Mouse (Mus musculus) embryo, embryonic 10.5 days (tissue): ENCODE data around the gene Ino80d.

Experiments used
- DNase-seq: peaks from one replicate; pipeline ENCODE4 v3.0.0-alpha.2; 2015; ENCODE audit warnings: low spot score

Ino80d gene

GRCm38 (mm10) chr1:62991021-62991420 lies 123.4 kb downstream of the Ino80d start:
- DNase-seq: no peak

DNA sequence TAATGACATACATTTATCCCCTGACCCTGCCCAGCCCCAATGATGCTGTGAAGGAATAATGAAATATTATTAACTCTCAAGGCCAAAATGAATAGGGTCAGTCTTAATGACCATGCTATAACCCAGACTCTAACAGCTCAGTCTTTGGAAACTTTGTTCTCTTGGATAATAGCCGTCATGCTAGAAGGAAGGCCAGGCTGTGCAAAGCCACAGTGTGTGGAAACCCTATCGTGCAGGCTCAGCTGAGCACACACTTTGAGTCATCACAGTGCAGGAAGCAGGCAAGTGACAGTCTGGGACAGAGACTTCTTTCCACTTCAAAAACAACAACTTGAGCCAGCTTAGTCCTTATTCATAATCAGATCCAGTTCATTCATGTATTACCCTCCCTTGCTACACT lies 126.9 kb downstream of the Ino80d start:
- no peak for DNase-seq

GRCm38 (mm10) chr1:62986267-62986666 lies 128.2 kb downstream of the Ino80d start:
- peak; percentile 86 for DNase-seq

DNA sequence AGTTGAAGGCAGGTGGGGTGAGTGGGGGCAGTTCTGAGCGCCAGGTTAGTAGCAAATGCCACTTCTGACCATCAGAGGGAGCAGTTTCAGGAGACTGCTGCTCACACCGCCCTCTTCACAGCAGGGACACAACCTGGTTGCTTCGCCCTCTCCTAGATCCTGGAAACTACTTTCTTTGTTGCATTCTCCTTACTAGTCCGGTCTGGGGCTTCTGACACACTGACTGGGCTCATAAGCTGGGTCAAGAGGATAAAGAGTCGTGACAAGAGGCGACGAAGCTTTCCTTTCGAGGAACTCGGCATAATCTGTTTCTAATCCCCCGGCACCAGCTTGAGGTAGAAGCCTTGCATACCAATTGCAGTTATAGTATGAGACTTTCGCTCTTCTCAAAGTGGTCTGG lies 129.9 kb downstream of the Ino80d start:
- peak; percentile 66 for DNase-seq

DNA sequence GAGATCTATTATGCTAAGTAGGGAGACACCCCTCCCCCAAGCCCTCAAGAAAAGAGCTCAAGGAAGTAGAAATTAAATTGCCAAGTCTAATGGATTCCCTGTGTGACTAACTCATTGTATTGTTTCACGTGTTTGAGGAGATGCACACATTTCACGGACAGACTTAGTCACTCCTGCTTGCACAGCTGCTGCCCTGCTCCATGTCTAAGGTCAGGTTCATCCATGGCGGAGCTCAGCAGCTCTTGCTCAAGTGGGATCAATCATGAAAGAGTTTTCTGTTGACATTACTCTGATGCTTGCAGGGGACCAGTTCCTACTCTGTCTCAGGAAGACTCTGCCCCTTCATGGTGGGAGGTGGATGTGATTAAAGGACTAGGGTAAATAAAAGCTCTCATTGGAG lies 137.7 kb downstream of the Ino80d start:
- DNase-seq: peak; percentile 52

- DNase-seq: peak; percentile 79
Observed at GRCm38 (mm10) chr1:62966885-62967284, 147.6 kb downstream of the Ino80d start.

DNA sequence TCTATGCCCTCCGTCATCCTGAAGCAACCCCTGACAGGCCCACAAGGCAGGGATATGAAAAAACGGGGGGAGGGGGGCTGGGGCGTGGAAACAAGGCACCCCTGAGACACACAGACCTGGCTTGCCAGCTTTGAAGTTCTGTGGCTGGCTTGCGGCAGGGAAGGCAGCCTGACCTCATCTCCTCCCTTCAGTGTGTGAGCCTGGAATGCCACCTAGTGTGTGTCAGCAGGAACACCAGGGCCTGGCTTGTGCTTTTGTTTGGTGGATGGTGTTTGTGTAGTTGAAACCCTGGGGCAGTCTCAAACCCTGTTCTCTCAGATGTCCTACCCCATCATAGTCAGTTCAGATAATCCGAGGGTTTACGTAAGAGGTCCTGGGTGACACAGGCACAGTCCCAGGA lies 150.2 kb downstream of the Ino80d start:
- DNase-seq: peak; percentile 88

GRCm38 (mm10) chr1:62956942-62957645 lies 157.4 kb downstream of the Ino80d start:
- DNase-seq: no peak

- no peak for DNase-seq
Observed at GRCm38 (mm10) chr1:62956526-62956925, 157.9 kb downstream of the Ino80d start.

GRCm38 (mm10) chr1:62955340-62955739 lies 159.1 kb downstream of the Ino80d start:
- DNase-seq: no peak

DNA sequence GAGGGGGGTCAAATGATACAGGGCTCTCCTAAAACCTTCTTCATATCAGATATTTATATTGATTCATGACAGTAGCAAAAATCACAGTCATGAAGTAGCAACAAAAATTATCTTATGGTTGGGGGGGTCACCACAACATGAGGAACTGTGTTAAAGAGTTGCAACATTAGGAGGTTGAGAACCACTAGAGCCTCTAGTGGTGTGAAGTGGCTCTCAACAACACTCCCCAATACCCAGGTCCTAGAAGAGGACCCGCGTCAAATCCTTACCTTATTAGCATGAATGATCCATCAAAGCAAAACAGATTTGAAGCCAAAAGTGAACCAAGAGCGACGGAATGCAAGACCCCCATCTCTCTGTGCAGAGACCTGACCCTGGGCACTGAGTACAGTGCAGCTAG lies 161.4 kb downstream of the Ino80d start:
- DNase-seq: no peak

DNA sequence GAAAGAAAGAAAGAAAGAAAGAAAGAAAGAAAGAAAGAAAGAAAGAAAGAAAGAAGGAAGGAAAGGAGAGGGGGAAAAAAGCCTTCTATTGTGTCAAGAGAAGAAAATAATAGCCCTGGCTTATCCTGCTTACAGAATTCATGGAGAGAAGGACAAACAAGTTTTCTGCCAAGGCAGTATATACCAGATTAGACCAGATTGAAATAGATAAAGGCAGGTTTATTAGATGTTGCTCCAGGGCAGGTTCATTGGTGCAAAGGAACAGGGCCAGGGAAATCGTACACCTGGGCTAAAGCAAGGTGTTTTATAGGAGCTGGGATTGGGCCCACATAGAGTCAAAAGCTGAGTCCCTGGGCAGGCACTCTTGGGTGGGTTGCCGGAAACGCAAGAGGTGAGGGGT lies 162.1 kb downstream of the Ino80d start:
- no peak for DNase-seq

GRCm38 (mm10) chr1:62951067-62951809 lies 163.2 kb downstream of the Ino80d start:
- no peak for DNase-seq

GRCm38 (mm10) chr1:62950526-62950925 lies 163.9 kb downstream of the Ino80d start:
- DNase-seq: no peak

DNA sequence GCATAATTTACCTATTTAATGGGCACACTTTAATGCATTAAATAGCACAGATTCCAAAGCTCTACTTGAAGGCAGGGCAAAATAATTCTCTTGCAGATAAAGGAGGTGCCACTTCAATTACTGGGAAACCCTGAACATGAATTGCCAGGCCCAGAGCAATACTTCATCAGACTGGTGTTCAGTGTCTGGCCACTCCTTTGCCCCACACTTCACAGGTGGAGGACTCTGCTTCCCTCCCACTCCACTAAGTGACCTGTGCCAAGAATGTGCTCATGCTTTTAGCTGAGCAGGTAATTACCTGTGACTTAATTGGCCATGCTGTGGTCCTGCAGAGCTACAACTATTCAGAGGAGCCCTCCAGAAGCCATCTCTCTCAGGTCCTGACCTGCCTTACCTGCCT lies 166.7 kb downstream of the Ino80d start:
- DNase-seq: no peak

- DNase-seq: no peak
Observed at GRCm38 (mm10) chr1:62946987-62947386, 167.5 kb downstream of the Ino80d start.

GRCm38 (mm10) chr1:62934752-62935329 lies 179.6 kb downstream of the Ino80d start:
- DNase-seq: no peak

- peak; percentile 55 for DNase-seq
Observed at GRCm38 (mm10) chr1:62934100-62934513, 180.4 kb downstream of the Ino80d start.

DNA sequence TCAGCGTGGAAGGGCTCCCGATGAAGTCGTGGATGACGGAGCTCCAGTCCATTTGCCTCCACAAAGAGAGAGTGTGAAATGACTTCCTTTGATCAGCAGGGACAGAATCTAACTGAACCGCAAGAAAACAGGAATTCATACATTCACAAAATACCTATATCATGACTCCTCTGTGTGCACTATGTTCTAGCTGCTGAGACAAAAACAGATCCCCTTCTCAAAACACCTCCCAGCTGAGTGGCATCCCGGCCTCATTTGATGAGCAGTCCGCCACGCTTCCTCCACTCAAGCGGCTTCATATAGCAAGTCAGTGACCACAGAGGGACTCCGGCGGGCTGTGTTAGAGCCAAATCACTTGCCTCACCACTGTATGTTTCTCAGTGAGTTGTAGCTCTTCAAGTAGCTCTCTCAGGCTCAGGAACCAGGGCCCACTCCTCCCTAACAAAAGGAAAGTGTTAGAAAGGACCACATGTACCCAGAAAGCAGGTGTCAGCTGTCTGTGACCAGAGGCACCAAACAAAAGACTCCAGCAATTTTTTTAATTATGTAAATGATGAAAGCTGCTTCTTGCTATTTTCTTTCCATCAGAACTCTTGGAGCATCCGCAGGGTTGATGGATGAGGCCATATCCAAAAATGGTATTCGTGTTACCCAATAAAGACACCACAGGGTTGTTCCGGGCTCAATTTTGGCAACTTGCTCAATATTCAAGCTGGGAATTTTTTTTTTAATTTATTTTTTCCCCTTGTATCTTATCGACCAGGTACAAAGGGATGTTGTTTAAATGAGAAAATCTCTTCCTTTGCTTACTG lies 181.0 kb downstream of the Ino80d start:
- peak; percentile 30 for DNase-seq

- peak; percentile 85 for DNase-seq
Observed at GRCm38 (mm10) chr1:62929477-62929876, 185.0 kb downstream of the Ino80d start.

- DNase-seq: no peak
Observed at GRCm38 (mm10) chr1:62919219-62919618, 195.2 kb downstream of the Ino80d start.

DNA sequence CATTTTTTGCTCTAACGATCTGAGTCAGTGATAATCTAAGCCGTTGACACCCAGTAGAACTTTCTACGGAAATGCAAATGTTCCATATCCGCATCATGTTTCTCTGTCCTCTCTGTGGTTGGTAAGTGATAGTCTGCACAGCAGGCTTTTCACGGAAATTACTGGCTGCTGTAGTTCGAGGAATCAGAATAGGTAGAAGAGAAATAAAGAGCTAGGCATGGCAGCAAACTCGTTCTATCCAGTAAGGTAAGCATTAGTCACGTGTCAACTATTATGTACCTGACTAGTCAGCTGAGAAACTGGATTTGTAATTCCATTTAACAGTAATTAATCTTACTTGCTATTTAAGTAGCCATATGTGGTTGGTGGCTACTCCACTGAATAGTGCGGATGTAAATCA lies 197.9 kb downstream of the Ino80d start:
- DNase-seq: no peak
